In the genomic region with DNA sequence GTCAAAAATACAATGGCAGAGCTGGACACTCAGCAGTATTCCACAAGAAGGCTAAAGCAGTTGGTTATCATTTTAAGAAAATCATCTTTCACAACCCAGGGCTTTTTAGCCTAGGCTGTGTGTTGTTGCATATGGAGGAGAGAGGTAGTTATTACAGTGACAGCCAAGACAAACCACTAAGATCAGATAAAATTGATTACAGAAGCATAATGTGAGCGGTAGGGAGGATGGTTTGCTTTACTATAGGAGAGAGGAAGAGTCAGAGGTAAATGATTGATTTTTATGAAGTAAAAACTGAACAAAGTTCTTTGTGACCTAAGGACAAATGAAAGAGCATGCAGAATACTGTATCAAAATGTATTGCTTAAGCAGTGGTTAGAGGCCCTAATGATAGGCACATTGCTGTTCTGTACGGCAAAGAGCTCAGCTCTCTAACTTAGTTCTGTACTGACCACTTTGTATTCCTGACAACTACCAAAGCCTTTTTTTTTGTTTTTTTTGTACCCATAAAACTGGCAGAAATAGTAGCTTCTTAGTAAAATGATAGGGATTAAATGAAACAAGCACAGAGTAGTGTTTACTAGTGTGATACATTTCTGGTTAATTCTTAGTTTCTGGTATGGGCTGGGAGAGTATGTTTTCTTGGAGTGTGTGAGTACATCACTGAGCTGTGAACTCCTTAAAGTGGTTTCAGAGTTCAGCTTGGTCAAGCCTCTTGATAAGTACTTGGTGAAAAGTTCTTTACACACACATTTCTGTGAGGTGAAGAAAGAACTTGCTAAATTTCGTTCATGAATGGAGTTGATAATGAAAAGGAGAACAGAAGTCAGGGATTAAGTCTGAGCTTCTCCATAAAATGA, we compare ENCODE assay signal across 15 mouse cellular contexts.
"Had no signal": no experiment of that assay in that cellular context is flagged by ENCODE, and none has a peak within 500 bp of the region (broad histone marks: within the 10 kb centered on the region; RNA-seq: fewer than 3 reads in every experiment).

No protein-coding gene starts in this region.

- H3K36me3 ChIP-seq: limb, embryonic 13.5 days; liver, embryonic 13.5 days; midbrain, embryonic 10.5 days; neural tube, embryonic 15.5 days; stomach, embryonic 15.5 days had no signal

- H3K27me3 ChIP-seq: limb, embryonic 13.5 days; liver, embryonic 13.5 days; neural tube, embryonic 15.5 days; stomach, embryonic 15.5 days had no signal

- DNase-seq: kidney, adult 2 months; kidney, postnatal 25 days; liver, embryonic 13.5 days; lung, adult 2 months; lung, postnatal 10 days; midbrain, embryonic 14.5 days; right cerebral cortex, adult 18-20 months; right cerebral cortex, postnatal 25 days; thymus, postnatal 36 days had no signal

- H3K9ac ChIP-seq: limb, embryonic 13.5 days; liver, embryonic 13.5 days; neural tube, embryonic 15.5 days; stomach, embryonic 15.5 days had no signal

- H3K4me2 ChIP-seq: limb, embryonic 13.5 days; liver, embryonic 13.5 days; neural tube, embryonic 15.5 days; stomach, embryonic 15.5 days had no signal

- H3K27ac ChIP-seq: left cerebral cortex, adult 2 months; limb, embryonic 13.5 days; liver, embryonic 13.5 days; midbrain, embryonic 10.5 days; neural tube, embryonic 15.5 days; stomach, embryonic 15.5 days had no signal

- H3K4me1 ChIP-seq: limb, embryonic 13.5 days; liver, embryonic 13.5 days; stomach, embryonic 15.5 days had no signal

- H3K4me3 ChIP-seq: left cerebral cortex, adult 2 months; limb, embryonic 13.5 days; liver, embryonic 13.5 days; midbrain, embryonic 10.5 days; myocyte; neural tube, embryonic 15.5 days; stomach, embryonic 15.5 days had no signal

- H3K9me3 ChIP-seq: limb, embryonic 13.5 days; liver, embryonic 13.5 days; midbrain, embryonic 10.5 days; neural tube, embryonic 15.5 days; stomach, embryonic 15.5 days had no signal
